Mouse (Mus musculus): ENCODE results near the gene Gm5346.
"Not testable (repeated sequence)": the region's sequence is repeated elsewhere in the genome, so short reads cannot be mapped to it uniquely, and the experiment has no call there.

Gm5346 gene

GRCm38 (mm10) chr8:43627176-43627575 is at the start of gene Gm5346:
TSS of gene Gm5346 (minus strand) at chr8:43627276.
- no peak for DNase-seq

DNA sequence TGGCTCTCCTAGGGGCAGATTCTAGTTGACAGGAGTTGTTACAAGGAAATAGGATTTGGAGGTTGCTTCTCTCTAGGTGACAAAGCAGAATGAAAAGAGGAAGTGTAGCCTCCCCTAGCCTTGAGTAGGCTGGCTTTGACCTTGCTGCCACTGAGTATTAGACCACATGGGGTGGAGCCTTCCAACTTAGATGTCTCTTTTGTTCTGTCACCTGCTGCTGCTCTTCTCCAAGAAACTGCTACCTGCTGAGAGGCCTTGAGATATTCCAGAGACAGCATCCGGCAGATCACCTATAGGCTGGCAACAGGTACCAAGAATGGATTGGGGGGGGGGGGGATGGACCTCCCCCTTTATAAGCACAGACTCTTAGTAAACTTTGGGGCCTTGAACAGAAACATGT is 11.0 kb downstream of the Gm5346 start:
- DNase-seq = peak in 1 of 2 experiments; percentile 0

DNA sequence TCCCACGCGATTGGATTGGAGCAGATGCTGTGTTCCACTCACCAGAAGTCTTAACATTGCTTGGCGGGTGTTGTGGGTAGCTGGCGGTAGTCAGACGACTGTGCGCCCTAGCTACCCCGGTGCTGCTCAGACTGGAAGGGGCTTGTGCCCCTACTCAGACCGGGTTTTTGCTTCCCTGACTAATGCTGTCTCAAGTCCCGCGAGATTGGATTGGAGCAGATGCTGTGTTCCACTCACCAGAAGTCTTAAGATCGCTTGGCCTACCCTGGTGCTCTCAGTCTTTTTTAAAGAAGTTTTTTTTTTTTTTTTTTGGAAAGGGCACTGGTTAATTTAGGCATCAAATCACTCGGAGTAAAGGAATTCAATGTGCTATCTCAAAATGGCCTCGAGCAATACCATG is 23.4 kb downstream of the Gm5346 start:
- not testable (repeated sequence) for DNase-seq

- DNase-seq = not testable (repeated sequence)
These were observed 23.9 kb downstream of the Gm5346 start for GRCm38 (mm10) chr8:43603166-43603565.

GRCm38 (mm10) chr8:43576607-43577006 is 50.5 kb downstream of the Gm5346 start, which contains the start of gene Adam26a:
TSS of gene Adam26a (minus strand) at chr8:43576707.
- not testable (repeated sequence) for DNase-seq

Measured in cerebellum, postnatal 10 days (tissue).